Mouse (Mus musculus): ENCODE data around the gene Skint3. TPM values are rescaled to one million over a fixed set of nuclear protein-coding genes. Genes with fewer than 3 reads are reported as not detected.
"Not testable (repeated sequence)": the region's sequence is repeated elsewhere in the genome, so short reads cannot be mapped to it uniquely, and the experiment has no call there.

Skint3 gene
- total RNA-seq (2015) (10.9 and 12.4 TPM in 2 replicates), total RNA-seq (2017) (19.6 and 20.1 TPM in 2 replicates)

GRCm38 (mm10) chr4:112231945-112232344 lies at the start of gene Skint3:
Gene Skint3 (plus strand): TSS chr4:112232245.
- no peak for ATAC-seq (ENCODE audit: poor library complexity, severe bottlenecking)

DNA sequence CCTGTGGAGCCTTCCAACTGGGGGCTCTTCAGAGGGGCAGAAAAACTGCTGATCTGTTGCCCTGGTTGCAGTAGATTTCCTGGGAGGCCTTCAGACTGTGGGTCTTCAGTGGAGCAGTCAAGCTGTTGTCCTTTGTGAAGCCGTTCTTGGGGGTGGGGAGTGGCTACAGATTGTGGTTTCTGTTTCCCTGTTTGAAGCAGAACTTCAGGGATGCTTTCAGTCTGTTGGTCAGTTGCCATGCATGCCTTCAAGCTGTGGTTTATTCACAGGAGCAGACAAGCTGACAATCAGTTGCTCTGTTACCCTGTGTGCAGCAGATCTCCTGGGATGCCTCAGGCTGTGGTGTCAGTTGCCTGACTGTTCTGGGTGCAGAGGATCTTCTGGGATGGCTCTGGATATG lies 11.4 kb downstream of the Skint3 start:
- peak; percentile 89 for ATAC-seq (ENCODE audit: poor library complexity, severe bottlenecking)

GRCm38 (mm10) chr4:112243951-112244350 lies 11.9 kb downstream of the Skint3 start:
- peak; percentile 86 for ATAC-seq (ENCODE audit: poor library complexity, severe bottlenecking)

DNA sequence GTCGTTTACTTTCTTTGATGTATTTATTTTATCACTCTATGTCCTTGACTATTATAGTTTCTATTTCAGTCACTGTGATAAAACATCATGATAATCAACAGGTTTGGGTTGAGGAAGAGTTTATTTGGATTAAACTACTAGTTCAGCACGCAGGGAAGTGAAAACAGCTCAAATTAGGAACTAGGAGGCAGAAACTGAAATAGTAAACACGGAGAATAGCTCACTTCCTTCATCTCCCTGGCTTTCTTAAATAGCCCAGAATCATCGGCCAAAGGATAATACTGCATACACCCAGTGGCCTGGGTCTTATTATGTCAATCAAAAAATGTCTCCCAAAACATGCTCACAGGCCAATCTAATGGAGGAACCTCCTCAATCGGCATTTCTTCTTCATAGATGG lies 24.0 kb downstream of the Skint3 start:
- peak; percentile 97 for ATAC-seq (ENCODE audit: poor library complexity, severe bottlenecking)

DNA sequence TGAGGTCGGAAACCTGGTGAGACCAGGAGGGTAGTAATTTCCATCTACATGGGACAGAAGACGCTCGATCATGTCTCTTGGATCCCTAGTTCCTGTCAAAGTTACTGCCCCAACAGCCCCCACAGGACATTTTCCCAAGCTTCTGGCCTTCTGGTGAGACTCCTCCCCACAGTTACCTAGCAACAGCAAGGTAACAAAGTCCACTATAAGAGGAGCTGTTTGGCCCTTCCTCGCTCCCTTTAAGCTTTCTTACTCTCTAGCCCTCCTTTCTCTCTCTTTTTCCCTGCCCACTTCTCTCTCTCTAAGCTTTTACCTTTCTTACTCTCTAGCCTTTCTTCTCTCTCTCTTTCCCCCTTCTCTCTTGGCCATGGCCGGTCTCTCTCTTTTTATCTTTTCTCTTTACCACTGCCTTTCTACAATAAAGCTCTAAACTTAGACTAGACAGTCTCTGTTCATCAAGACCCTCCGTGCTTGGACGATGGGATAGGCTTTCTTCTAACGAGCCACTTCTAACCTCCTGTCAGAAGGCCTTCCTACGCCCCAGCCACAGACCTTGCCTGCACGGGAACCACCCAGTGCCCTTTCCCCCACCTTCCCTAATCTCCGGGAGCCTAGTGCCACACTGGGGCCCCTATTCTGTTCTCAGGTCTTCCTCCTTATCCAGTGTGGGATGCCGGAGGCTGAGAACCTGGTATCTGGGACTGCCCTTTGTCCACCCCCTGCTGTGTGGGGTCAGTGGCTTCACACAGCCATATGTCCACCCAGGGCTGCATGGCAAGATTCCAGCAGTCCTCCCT lies 55.3 kb downstream of the Skint3 start:
- peak; percentile 51 for ATAC-seq (ENCODE audit: poor library complexity, severe bottlenecking)

DNA sequence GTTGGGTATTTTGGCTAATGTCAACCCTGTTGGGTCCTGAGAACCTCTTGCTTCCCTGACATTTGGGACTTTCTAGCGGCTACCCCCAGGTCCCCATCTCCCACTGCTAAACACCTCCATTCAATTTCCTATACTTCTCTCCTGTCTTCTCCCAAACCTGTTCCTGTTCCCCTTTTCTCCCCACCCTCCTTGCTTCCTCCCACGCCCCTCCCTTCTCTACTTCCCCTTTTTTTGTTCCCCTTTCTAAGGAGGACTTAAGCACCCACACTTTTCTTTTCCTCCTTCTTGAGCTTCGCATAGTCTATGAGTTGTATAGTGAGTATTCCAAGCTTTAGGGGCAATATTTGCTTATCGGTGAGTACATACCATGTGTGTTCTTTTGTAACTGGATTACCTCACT lies 56.4 kb downstream of the Skint3 start:
- peak; percentile 99 for ATAC-seq (ENCODE audit: poor library complexity, severe bottlenecking)

DNA sequence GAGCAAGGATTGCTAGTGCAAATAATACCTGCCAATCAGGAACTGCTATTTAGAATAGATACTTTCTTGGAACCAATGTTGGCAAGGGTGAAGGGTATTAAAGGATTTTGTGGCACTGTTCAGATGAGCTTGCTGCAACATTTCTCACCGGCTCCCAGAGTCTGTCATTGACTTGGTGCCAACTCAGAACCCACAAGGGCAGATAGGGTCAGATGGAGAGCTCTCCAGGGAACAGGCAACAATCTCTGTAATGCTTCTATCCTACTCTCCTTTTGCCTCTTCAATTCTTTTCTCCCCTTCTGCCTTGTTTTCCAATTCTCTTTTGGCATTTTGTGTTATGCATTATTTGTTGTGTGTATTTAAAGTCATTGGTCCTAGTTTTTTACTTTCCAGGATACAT lies 70.3 kb downstream of the Skint3 start:
- no peak for ATAC-seq (ENCODE audit: poor library complexity, severe bottlenecking)

DNA sequence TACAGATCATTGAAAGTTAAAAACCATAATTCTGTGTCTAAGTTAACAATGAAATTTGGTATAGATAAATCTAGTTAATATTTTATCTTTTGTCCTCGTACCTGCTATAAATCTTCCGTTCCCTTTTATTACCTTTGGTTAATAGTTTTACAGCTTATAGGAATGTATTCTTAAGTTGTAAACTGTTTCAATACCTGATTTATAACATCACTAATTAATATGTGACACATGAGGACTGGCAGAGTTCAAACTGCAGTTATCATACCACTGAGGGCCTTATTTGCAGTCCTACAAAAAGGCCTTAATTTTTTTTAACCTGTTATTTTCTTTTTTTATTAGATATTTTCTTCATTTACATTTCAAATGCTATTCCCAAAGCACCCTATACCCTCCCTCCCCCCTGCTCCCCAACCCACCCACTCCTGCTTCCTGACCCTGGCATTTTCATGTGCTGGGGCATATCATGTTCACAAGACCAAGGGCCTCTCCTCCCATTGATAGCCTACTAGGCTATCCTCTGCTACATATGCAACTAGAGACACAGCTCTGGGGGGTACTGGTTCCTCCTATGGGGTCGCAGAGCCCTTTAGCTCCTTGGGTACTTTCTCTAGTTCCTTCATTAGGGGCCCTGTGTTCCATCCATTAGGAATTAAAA lies 70.9 kb downstream of the Skint3 start:
- no peak for ATAC-seq (ENCODE audit: poor library complexity, severe bottlenecking)

GRCm38 (mm10) chr4:112349111-112349510 lies 117.1 kb downstream of the Skint3 start:
- not testable (repeated sequence) for ATAC-seq (ENCODE audit: poor library complexity, severe bottlenecking)

Other genes starting within 250 kb of the Skint3 start
- not detected in 2 replicates for gene Skint1, start 226.0 kb upstream of the Skint3 start, total RNA-seq (2015)
- not detected in 2 replicates for gene Skint1, start 226.0 kb upstream of the Skint3 start, total RNA-seq (2017)
- gene Skint4, start 160.2 kb upstream of the Skint3 start, total RNA-seq (2015): not detected in 2 replicates
- not detected in 2 replicates for gene Skint4, start 160.2 kb upstream of the Skint3 start, total RNA-seq (2017)
- gene Skint9, start 201.7 kb downstream of the Skint3 start, total RNA-seq (2015): not detected in 2 replicates
- not detected in 2 replicates for gene Skint9, start 201.7 kb downstream of the Skint3 start, total RNA-seq (2017)

Measured in megakaryocyte, adult 5-6 weeks (primary cell).